16 mouse cellular contexts compared by ENCODE assay signal in the genomic region with DNA sequence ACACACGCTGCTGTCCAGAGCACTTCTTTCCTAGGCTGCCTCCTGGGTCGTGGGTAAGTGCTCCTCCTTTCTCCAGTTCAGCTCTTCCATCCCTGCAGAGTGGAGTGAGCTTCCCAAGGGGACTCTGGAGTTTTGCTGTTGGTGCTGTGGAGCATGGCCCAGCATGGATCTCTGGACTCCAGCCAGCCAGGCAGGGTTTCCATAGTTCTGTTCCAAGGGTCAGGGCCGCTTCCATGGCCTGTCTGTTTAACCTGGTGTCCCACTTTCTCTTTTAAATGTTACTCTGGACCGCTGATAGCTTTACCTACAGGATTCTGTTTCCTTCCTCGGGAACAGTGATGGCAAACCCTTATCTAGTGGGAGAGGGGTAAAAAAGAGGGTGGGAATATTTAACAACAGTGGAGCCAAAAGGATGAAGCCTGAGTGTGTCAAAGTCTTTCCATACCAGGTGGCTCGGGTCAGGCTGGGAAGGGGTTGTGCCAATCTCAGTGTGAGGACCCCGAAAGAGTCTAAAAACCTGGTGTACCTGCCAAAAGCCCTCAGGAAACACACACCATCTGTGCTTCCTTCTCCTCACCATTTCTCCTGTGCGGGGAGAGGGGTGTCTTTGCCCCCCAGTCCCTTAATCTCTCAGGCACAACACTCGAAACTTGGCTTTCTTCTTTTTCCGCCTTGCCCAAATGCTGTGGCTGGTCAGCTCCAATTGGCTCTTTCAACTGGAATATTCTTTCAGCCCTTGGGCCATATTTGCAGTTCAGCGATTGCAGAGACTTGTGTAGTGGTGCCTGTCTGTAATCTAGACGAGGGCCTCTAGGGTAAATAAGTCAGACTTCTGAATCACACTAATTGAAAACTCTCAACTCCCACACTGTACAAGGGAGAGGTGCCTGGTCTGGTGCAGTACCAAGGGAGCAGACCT.
A peak's percentile ranks its signal among the peaks of the same experiment; 100 is the strongest.
DNase-seq lines count a peak whose midpoint lies in the region; ATAC-seq lines count a peak whose summit lies in the region.
"Had no signal": no experiment of that assay in that cellular context is flagged by ENCODE, and none has a peak within 500 bp of the region (broad histone marks: within the 10 kb centered on the region; RNA-seq: fewer than 3 reads in every experiment).

No protein-coding gene starts in this region.

- H3K9ac ChIP-seq in kidney, embryonic 14.5 days (ENCODE audit: low read depth, low read length) = no peak overlapping the region
- H3K9ac ChIP-seq: embryonic facial prominence, embryonic 13.5 days; limb, embryonic 15.5 days; neural tube, embryonic 15.5 days had no signal

- no peak overlapping the region for H3K4me2 ChIP-seq in kidney, embryonic 14.5 days (replicated peaks; ENCODE audit: low read depth, low read length)
- H3K4me2 ChIP-seq: embryonic facial prominence, embryonic 13.5 days; heart, embryonic 11.5 days; limb, embryonic 15.5 days; neural tube, embryonic 15.5 days had no signal

- DNase-seq in adrenal gland, postnatal 25 days = peak; percentile 5
- no peak for DNase-seq in adrenal gland, postnatal 14 days
- peak; percentile 40 for DNase-seq in kidney, adult 11 months
- DNase-seq in brain, adult 2 months (ENCODE audit: low read depth, low spot score) = peak; percentile 10
- DNase-seq in kidney, postnatal 36 days = peak; percentile 60 to 81
- no peak for DNase-seq in layer of hippocampus, postnatal 36 days
- no peak for DNase-seq in thymus, postnatal 0 days (ENCODE audit: low spot score)
- DNase-seq: heart, postnatal 36 days; lung, postnatal 10 days; right cerebral cortex, adult 18-20 months; spleen, adult 18-20 months had no signal

- peaks cover 4% of the 10 kb centered on the region; the same call in 1 of the 2 replicates for H3K9me3 ChIP-seq in kidney, embryonic 14.5 days (ENCODE audit: control insufficient read depth, low read length)
- H3K9me3 ChIP-seq: embryonic facial prominence, embryonic 13.5 days; limb, embryonic 15.5 days; neural tube, embryonic 15.5 days had no signal

- WGBS in kidney, embryonic 14.5 days = 72% methylated on average over 12 of the region's 12 CpGs

- no peaks in the 10 kb centered on the region for H3K36me3 ChIP-seq in kidney, embryonic 14.5 days (ENCODE audit: control insufficient read depth, insufficient read depth, low read length)
- H3K36me3 ChIP-seq: embryonic facial prominence, embryonic 13.5 days; limb, embryonic 15.5 days; neural tube, embryonic 15.5 days had no signal

- H3K27ac ChIP-seq in kidney, embryonic 14.5 days (ENCODE audit: low read depth, low read length) = no peak overlapping the region
- H3K27ac ChIP-seq: embryonic facial prominence, embryonic 13.5 days; limb, embryonic 15.5 days; neural tube, embryonic 15.5 days had no signal

- no peaks in the 10 kb centered on the region for H3K27me3 ChIP-seq in kidney, embryonic 14.5 days (ENCODE audit: control insufficient read depth, insufficient read depth, low read length)
- H3K27me3 ChIP-seq: embryonic facial prominence, embryonic 13.5 days; limb, embryonic 15.5 days; neural tube, embryonic 15.5 days had no signal

- H3K4me3 ChIP-seq in kidney, embryonic 14.5 days (ENCODE audit: low read length) = no peak overlapping the region
- H3K4me3 ChIP-seq: embryonic facial prominence, embryonic 13.5 days; limb, embryonic 15.5 days; neural tube, embryonic 15.5 days had no signal

- no peak for ATAC-seq in kidney, embryonic 14.5 days (ENCODE audit: low FRiP score, low TSS enrichment)

- 0 out of 2 replicates have a peak, but pooled peaks cover 3% of the 10 kb centered on the region for H3K4me1 ChIP-seq in kidney, embryonic 14.5 days (ENCODE audit: control insufficient read depth, insufficient read depth, low read length)
- H3K4me1 ChIP-seq: limb, embryonic 15.5 days; neural tube, embryonic 15.5 days had no signal

Comparison
In these comparisons a context has a peak if more than half of its experiments do, and no peak if none do; other contexts are left out.
1. DNase-seq: peak in adrenal gland, postnatal 25 days (single experiment), kidney, adult 11 months (single experiment), brain, adult 2 months (single experiment) and kidney, postnatal 36 days (2 of 2); none in adrenal gland, postnatal 14 days (single experiment), layer of hippocampus, postnatal 36 days (0 of 2) and thymus, postnatal 0 days (single experiment).